Mouse (Mus musculus) natural killer cell, adult 2 months (primary cell): ENCODE results near the gene Cbarp.

ENCODE experiments used
- DNase-seq, 2 experiments: peaks; one replicate each; pipeline ENCODE4 v3.0.0; 2022; ENCODE audit warnings: low spot score in 2 of 2

The Cbarp gene

DNA sequence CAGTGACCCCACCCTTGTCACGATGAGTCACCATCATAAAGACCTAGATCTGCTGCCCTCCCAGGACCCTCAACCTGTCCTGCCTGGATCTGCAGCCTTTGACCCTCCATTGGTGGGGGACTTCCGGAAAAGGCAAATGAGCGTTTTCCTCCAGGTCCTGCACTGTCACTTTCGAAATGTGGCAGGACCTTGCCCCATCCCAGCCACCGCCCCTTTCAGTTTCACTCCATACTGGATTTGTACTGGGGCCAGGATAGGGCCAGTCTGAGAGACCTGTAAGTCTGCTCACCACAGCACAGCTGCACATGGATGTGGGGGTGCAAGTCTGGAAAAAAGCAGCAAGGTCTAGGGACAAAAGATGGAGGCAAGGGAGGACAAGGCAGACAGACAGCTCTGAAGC, 42.0 kb downstream of the Cbarp start:
- DNase-seq: no peak

- no peak for DNase-seq
Measured at GRCm38 (mm10) chr10:80097275-80097674, 43.4 kb downstream of the Cbarp start.

GRCm38 (mm10) chr10:80095547-80095946, 45.1 kb downstream of the Cbarp start:
- no peak for DNase-seq

DNA sequence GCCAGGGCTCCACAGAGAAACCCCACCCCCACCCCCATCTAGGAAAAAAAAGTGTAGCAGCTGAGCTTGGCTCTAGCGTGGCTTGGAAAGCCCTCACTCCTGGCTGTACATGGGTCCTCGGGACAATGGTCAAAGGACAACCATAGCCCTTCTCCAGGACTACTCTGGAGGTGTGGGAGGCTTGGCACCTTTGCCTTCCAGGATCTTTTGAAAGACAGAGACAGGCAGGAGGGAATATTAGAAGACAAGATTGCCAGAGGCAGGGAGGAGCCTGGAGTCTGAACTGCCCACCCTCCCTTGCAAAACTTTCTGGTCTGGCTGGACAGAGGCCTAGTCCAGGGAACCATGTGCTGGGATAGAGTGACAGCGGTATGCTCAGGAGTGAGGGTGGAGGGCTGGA, 46.0 kb downstream of the Cbarp start:
- no peak for DNase-seq

DNA sequence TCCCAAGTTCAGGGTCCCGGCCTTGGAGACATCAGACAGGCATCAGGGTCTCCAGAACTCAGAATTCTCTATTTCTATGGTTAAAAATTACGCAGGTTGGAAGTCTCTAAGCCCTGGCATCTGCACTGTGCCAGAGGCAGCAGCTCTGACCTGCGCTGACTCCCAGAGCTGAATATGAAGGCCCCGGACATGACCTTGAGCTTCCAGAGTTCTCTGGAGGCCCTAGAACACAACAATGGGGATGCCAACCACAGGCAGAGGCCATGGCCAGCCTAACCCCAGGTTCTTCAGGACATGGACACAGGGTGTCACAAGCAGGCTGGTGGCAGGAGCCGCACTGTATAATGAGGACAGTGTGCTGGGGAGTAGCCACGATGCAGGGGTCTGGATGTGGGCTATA, 46.5 kb downstream of the Cbarp start:
- no peak for DNase-seq

DNA sequence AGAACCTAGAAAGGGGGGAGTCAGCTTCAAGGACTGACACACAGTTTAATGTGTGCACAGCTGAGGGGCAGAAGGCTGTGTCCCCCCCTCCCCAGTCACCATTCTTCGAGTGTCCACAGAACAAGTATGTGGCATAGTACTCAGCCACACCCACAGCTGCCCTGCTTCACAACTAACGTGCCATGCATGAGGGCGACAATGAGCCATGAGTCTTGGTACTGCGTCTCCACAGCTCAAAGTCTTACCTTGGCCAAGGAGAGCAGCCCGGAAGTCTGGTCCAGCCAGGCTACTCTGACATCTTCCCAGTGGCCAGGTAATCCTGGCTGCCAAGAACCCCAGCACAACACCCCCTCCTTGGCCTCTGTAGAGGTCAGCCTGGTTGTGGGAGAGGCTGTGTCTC, 47.9 kb downstream of the Cbarp start:
- DNase-seq: no peak

DNA sequence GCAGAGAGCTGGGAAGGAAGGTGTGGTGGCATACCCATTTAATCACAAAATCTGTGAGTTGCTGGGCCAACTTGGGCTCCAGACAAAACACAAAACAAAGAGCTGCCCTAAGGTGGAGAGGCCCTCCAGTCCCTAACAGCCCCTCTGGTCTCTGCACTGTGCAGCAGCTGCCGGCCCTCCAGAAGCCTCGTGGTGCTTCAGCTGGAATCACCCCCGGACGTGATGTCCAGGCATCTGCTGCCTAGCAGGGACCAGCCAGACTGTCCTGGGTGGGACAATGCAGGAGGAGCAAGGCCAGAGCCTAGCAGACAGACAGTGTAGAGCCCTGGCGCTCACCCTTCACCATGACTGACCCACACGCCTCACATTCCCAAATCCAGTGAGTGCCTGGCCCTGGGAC, 49.1 kb downstream of the Cbarp start:
- no peak for DNase-seq

GRCm38 (mm10) chr10:80089146-80089545, 51.5 kb downstream of the Cbarp start:
- no peak for DNase-seq

DNA sequence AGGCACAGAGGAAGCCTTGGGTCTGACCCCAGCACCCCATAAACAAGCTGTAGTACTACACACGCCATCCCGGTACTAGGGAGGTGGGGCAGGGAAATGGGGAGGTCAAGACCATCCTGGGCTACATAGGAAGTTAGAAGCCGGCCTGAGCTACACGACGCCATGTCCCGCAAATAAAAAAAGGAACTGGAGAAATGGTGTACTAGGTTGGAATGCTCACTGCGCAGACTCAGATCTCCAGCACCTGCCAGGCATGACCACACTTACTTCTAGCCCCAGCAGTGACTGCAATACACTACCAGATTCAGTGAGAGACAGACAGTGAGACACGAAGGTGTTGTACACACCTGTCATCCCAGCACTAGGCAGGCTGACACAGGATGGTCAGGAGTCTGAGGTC, 53.2 kb downstream of the Cbarp start:
- no peak for DNase-seq

- DNase-seq: no peak
Measured at GRCm38 (mm10) chr10:80086847-80087246, 53.8 kb downstream of the Cbarp start.

GRCm38 (mm10) chr10:80084817-80085487, 55.7 kb downstream of the Cbarp start:
- no peak for DNase-seq

GRCm38 (mm10) chr10:80081075-80081474, 59.6 kb downstream of the Cbarp start:
- DNase-seq: no peak
